Mouse (Mus musculus) T-helper 2 cell (primary cell): ENCODE results near the gene 4930535I16Rik.

ENCODE experiments used
- in situ Hi-C: fragments of 300-600 bp; cut with MboI, MseI; formaldehyde crosslinking; loops from one replicate; pipeline ENCODE4 v1.15.1; 2025; ENCODE audit warnings: high pct_unique_total_duplicates

Gene 4930535I16Rik

GRCm38 (mm10) chr4:123912431-123912830, 5.4 kb downstream of the 4930535I16Rik start:
- in situ Hi-C loops: loop anchor here (25.0 kb wide), 1 partner anchor 1075 kb away; the partner anchor contains the start of gene Ppt1

DNA sequence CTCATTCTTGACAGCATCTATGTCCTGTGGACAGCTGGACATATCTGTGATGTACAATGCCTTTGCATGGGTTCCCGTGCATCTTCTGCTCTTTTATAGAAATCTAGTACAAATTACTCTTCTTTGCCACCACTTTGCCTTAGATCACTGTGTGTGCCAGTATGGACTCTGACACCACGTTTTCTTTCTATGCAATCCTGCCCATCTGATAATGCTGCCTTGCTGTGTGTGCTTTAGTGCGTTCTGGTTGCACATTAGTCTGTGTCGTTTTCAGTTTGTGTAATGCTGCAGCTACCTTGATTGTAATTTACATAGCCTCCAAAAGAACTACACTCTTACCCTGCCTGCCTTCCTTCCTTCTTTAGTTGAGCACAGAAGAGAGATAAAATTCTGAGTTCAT, 6.3 kb downstream of the 4930535I16Rik start:
- in situ Hi-C loops: loop anchor here (25.0 kb wide), 1 partner anchor 1074 kb away; the partner anchor contains the start of gene Ppt1

DNA sequence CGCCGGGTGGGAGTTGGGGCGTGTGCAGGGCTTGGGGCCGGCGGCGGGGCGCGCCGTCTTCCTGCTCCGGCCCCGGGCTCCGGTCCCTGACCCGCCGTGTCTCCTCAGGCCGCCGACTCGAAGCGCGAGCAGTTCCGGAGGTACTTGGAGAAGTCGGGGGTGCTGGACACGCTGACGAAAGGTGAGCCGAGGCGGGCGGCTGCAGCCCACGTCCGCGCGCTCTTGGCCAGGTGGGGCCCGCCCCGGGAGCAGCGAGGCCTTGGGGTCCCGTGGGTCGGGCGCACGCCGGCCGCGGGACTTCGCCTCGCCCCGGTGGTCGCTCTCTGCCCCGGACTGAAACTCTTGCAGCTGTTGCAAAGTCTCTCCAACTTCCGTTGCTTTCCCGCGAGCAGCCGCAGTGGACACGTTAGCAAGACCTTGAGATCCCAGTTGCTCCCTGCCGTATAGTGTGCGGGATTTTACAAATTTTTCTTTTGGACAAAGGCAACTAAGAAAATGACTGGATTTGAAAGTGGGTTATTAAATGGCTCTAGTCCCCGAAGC, 12.6 kb downstream of the 4930535I16Rik start:
- in situ Hi-C loops: loop anchor here (10.0 to 25.0 kb wide), 2 partner anchors 510 to 1068 kb away; partner anchors contain the start of gene Ppt1

- in situ Hi-C loops: loop anchor here (10.0 to 25.0 kb wide), 2 partner anchors 510 to 1067 kb away; partner anchors contain the start of gene Ppt1
Measured at GRCm38 (mm10) chr4:123904333-123905125, 13.3 kb downstream of the 4930535I16Rik start, which contains the start of gene Mycbp. Gene Mycbp, plus strand, starts transcription at chr4:123904832.

GRCm38 (mm10) chr4:123903432-123903831, 14.4 kb downstream of the 4930535I16Rik start:
- in situ Hi-C loops: loop anchor here (10.0 to 25.0 kb wide), 2 partner anchors 509 to 1066 kb away; partner anchors contain the start of gene Ppt1

DNA sequence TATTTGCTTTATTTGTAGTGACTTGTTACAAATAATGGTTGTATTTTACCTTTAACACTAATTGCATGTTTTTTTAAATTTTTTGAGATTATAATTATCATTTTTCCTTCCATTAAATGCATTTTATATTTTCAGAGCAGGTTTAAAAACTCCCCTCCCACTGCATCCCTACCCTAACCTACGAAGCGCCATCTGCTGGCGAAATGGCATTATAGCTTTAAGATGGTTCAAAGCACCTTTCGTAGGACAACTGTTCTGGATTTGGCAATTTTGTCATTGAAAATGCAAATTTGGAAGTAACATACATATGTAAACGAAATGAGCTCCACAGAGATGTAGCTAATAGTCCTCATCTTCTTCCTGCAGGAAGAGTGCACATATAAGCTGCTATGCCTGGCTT, 19.1 kb downstream of the 4930535I16Rik start:
- in situ Hi-C loops: no loop called here

DNA sequence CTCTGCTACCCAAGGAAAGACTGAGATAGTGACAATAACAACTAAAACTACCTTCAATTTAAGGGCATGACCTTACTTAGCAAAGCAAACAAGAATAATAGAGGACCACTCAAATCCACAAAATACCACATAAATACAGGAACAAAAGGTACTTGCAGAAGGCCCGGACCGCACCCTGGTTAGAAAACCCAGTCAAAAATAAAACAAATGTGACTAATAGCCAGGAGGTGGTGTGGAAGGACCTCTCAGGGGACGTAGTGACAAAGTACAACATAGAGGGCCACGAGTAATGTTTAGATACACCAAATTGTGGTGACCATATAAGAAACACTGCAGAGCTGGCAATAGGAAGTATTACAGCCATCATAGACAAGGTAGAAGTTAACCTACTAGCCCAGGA, 23.5 kb downstream of the 4930535I16Rik start:
- in situ Hi-C loops: no loop called here

DNA sequence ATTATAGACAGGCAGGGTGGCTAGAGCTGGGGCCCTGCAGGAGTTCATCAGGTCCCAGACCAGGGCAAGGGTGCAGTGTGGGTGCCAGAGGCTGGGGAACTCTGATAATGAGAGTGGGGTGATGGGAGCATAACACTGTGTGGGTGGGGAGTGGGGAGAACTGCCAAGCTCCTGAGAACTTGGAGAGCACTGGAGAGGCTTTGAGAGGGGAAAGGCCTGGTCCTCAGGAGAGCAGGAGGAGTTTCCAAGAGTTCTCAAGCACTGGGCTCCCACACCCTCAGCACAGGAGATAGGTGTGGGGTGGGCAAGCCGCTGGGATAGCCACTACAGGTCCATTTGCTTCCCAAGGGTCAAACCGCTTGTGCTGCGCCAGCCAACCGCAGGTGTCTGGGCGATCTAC, 24.1 kb downstream of the 4930535I16Rik start:
- in situ Hi-C loops: no loop called here
